Mouse (Mus musculus) neural tube, embryonic 12.5 days (tissue): ENCODE measurements around the gene Vmn2r95. TPM values are rescaled to one million over a fixed set of nuclear protein-coding genes. Genes with fewer than 3 reads are reported as not detected.
"Not testable (repeated sequence)": the region's sequence is repeated elsewhere in the genome, so short reads cannot be mapped to it uniquely, and the experiment has no call there.

Experiments
- ATAC-seq: fragments of 200-750 bp; cut with Nextera tagmentation; 2 replicates; pipeline ENCODE4 v1.8.0; 2017; ENCODE audit warnings: low read depth, mild to moderate bottlenecking, moderate TSS enrichment, moderate library complexity; ENCODE audit not compliant: low FRiP score
- H3K27ac ChIP-seq: fragments of 300-500 bp; sonication (generic); 2 replicates; pipeline ENCODE4 v1.5.1; 2016
- H3K27me3 ChIP-seq: fragments of 300-500 bp; sonication (generic); replicated peaks from 2 replicates; pipeline ENCODE4 v1.6.1; 2016; ENCODE audit warnings: mild to moderate bottlenecking
- H3K36me3 ChIP-seq: fragments of 300-500 bp; sonication (generic); 2 replicates; pipeline ENCODE4 v1.6.1; 2016; ENCODE audit warnings: mild to moderate bottlenecking
- H3K4me1 ChIP-seq: fragments of 300-500 bp; sonication (generic); 2 replicates; pipeline ENCODE4 v1.6.1; 2016
- H3K4me2 ChIP-seq: fragments of 300-500 bp; sonication (generic); replicated peaks from 2 replicates; pipeline ENCODE4 v1.6.1; 2016; ENCODE audit warnings: mild to moderate bottlenecking
- H3K4me3 ChIP-seq: fragments of 300-500 bp; sonication (generic); 2 replicates; pipeline ENCODE4 v1.5.1; 2016
- H3K9ac ChIP-seq: fragments of 300-500 bp; sonication (generic); 2 replicates; pipeline ENCODE4 v1.6.1; 2016; ENCODE audit warnings: mild to moderate bottlenecking
- H3K9me3 ChIP-seq: fragments of 300-500 bp; sonication (generic); 2 replicates; pipeline ENCODE4 v1.6.1; 2016; ENCODE audit warnings: mild to moderate bottlenecking
- WGBS: fragments of 180-500 bp; shearing (Covaris S2); methylation state at CpG from one replicate; pipeline ENCODE4 v1.1.7; 2016; 5-methylcytosine and 5-hydroxymethylcytosine counted together
- polyA plus RNA-seq: library from polyadenylated mRNA; unstranded; fragments of >200 nt; fragmentation: Nextera tagmentation; extraction: Ambion mirVana; gene quantifications from 2 replicates; pipeline ENCODE4 v1.2.1, GENCODE M21; 2016

Gene Vmn2r95
- polyA plus RNA-seq, result not detected in 2 replicates

- H3K9me3 ChIP-seq, result no peaks in the 10 kb centered on the region
- no peaks in the 10 kb centered on the region for H3K4me1 ChIP-seq
- H3K4me3 ChIP-seq, result no peak within 1 kb of the TSS
- H3K4me2 ChIP-seq, result no peak within 1 kb of the TSS
- no peaks in the 10 kb centered on the region for H3K36me3 ChIP-seq
- no peak within 1 kb of the TSS for H3K27ac ChIP-seq
- WGBS, result 37% methylated on average over 1 of the region's 1 CpGs
- no peak within 1 kb of the TSS for H3K9ac ChIP-seq
- ATAC-seq, result no peak
- no peaks in the 10 kb centered on the region for H3K27me3 ChIP-seq
Observed at GRCm38 (mm10) chr17:18423778-18424177, at the start of gene Vmn2r95. TSS of gene Vmn2r95 (plus strand) at chr17:18424078.

GRCm38 (mm10) chr17:18455619-18456140 lies 31.8 kb downstream of the Vmn2r95 start:
- H3K9ac ChIP-seq, result no peak overlapping the region
- H3K36me3 ChIP-seq, result no peaks in the 10 kb centered on the region
- H3K27me3 ChIP-seq, result no peaks in the 10 kb centered on the region
- no peak overlapping the region for H3K4me2 ChIP-seq
- no peaks in the 10 kb centered on the region for H3K4me1 ChIP-seq
- H3K27ac ChIP-seq, result no peak overlapping the region
- H3K4me3 ChIP-seq, result no peak overlapping the region
- ATAC-seq, result no peak
- 82% methylated on average over 3 of the region's 3 CpGs for WGBS
- peaks cover 16% of the 10 kb centered on the region; the same call in 1 of the 2 replicates for H3K9me3 ChIP-seq

- ATAC-seq, H3K27ac ChIP-seq, H3K4me1 ChIP-seq, H3K27me3 ChIP-seq, H3K4me2 ChIP-seq, H3K4me3 ChIP-seq, H3K36me3 ChIP-seq, H3K9ac ChIP-seq: not testable (repeated sequence)
- peaks cover 13% of the 10 kb centered on the region; the same call in 1 of the 2 replicates for H3K9me3 ChIP-seq
- WGBS, result 90% methylated on average over 3 of the region's 3 CpGs
Observed at GRCm38 (mm10) chr17:18458126-18458634, 34.3 kb downstream of the Vmn2r95 start.

- H3K4me3 ChIP-seq, result no peak overlapping the region
- H3K27me3 ChIP-seq, result no peaks in the 10 kb centered on the region
- H3K9ac ChIP-seq, result no peak overlapping the region
- H3K4me2 ChIP-seq, result no peak overlapping the region
- no peak for ATAC-seq
- no peaks in the 10 kb centered on the region for H3K36me3 ChIP-seq
- no peaks in the 10 kb centered on the region for H3K4me1 ChIP-seq
- H3K9me3 ChIP-seq, result peaks cover 2% of the 10 kb centered on the region; the same call in 1 of the 2 replicates
- no peak overlapping the region for H3K27ac ChIP-seq
Observed at GRCm38 (mm10) chr17:18462695-18463094, 38.8 kb downstream of the Vmn2r95 start.

- WGBS, result 63% methylated on average over 1 of the region's 1 CpGs
- no peaks in the 10 kb centered on the region for H3K4me1 ChIP-seq
- no peak for ATAC-seq
- H3K9ac ChIP-seq, result no peak overlapping the region
- no peak overlapping the region for H3K27ac ChIP-seq
- H3K9me3 ChIP-seq, result peaks cover 14% of the 10 kb centered on the region; the same call in 1 of the 2 replicates
- no peak overlapping the region for H3K4me3 ChIP-seq
- H3K36me3 ChIP-seq, result no peaks in the 10 kb centered on the region
- no peak overlapping the region for H3K4me2 ChIP-seq
- H3K27me3 ChIP-seq, result no peaks in the 10 kb centered on the region
Observed at GRCm38 (mm10) chr17:18479885-18480284, 56.0 kb downstream of the Vmn2r95 start.

Other genes starting within 250 kb of the Vmn2r95 start
- not detected in 2 replicates for gene Vmn2r94, start 146.3 kb upstream of the Vmn2r95 start, polyA plus RNA-seq
- not detected in 2 replicates for gene Vmn2r93, start 126.0 kb upstream of the Vmn2r95 start, polyA plus RNA-seq
- not detected in 2 replicates for gene Vmn2r96, start 149.1 kb downstream of the Vmn2r95 start, polyA plus RNA-seq